Mouse (Mus musculus) layer of hippocampus, adult 9-10 months (tissue): ENCODE measurements around the gene Zfp11.

Source experiments
- DNase-seq: peaks from one replicate; pipeline ENCODE4 v3.0.0; 2022; ENCODE audit warnings: low spot score

The Zfp11 gene

GRCm38 (mm10) chr5:129607476-129607875, 62.4 kb downstream of the Zfp11 start:
- no peak for DNase-seq
